Mouse (Mus musculus) spleen, adult 12 weeks (tissue): Measurements from ENCODE around the gene Atxn2.
"Not testable (repeated sequence)": the region's sequence is repeated elsewhere in the genome, so short reads cannot be mapped to it uniquely, and the experiment has no call there.

ENCODE experiments used
- DNase-seq: peaks from one replicate; pipeline ENCODE4 v3.0.0; 2022; ENCODE audit warnings: low spot score

The Atxn2 gene

DNA sequence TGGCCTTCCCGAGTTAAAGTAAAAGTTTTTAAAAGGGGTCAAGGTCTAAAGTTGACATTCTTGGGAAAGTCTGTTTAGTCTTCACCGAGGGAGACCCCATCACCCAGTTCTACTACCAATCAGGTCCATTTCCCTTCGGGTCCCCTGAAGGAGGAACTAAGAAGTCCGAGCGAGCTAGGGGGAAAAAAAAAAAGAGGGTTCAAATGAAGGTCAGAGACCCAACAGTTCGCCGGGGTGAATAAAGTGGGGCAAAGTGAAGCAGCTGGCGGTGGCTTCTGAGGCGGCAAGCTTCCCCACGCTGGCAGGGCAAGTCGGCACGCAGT lies 325 bp upstream of the Atxn2 start:
- DNase-seq, result no peak

- DNase-seq, result no peak
These were observed 743 bp downstream of the Atxn2 start for GRCm38 (mm10) chr5:121711928-121712231.

GRCm38 (mm10) chr5:121712232-121712933 lies 1.2 kb downstream of the Atxn2 start:
- no peak for DNase-seq

GRCm38 (mm10) chr5:121712934-121713538 lies 1.9 kb downstream of the Atxn2 start:
- no peak for DNase-seq

GRCm38 (mm10) chr5:121714331-121714730 lies 3.2 kb downstream of the Atxn2 start:
- no peak for DNase-seq

GRCm38 (mm10) chr5:121714928-121715327 lies 3.8 kb downstream of the Atxn2 start:
- no peak for DNase-seq

- no peak for DNase-seq
These were observed 7.3 kb downstream of the Atxn2 start for GRCm38 (mm10) chr5:121718462-121718861.

- no peak for DNase-seq
These were observed 9.9 kb downstream of the Atxn2 start for GRCm38 (mm10) chr5:121720888-121721585.

- DNase-seq, result no peak
These were observed 10.7 kb downstream of the Atxn2 start for GRCm38 (mm10) chr5:121721841-121722240.

- DNase-seq, result no peak
These were observed 13.5 kb downstream of the Atxn2 start for GRCm38 (mm10) chr5:121724678-121725077.

DNA sequence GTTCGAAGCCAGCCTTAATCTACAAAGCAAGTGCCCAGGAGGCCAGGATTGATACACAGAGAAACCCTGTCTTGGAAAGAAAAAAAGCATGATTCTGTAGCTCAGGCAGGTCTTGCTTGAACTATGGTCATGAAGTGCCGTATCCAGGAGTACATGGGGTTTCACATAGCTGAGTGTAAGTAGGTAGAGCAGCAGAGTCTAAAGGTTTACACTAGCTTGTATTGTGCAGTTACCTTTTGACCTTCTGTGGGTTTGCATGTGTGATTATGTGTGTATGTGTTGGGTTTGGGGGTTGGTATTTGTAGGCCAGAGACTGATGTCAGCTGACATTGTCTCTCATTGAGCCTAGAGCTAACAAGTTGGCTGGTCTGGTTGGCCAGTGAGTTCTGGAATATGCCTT lies 18.9 kb downstream of the Atxn2 start:
- no peak for DNase-seq

DNA sequence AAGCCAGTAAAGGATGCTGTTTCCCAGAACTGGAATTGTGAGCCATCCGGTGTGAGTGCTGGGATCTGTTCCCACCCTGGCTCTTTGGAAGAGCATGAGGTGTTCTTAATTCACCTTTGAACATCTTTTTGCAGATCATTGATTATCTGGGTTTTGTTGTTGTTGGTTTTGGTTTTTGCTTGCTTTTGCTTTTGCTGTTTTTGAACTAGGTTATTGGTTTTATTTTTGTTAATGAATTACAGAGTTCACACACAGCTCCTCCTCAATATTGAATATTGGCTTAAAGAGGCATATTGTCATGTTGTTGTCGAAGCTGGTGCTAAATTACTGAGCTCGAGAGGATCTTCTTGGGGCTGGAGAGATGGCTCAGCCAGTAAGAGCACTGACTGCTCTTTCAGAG lies 25.5 kb downstream of the Atxn2 start:
- no peak for DNase-seq

DNA sequence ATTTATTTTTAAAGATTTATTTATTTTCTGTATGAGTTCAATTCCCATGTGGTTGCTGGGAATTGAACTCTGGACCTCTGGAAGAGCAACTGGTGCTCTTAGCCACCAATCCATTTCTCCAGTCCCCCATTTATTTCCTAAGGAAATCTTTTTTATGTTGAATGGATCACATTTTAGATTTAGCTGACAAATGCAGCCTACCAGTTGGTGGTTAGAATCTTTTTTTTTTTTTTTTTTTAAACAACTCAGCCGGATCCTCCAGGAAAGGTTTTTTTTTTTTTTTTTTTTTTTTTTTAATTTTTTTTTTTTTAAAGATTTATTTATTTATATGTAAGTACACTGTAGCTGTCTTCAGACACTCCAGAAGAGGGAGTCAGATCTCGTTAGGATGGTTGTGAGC lies 27.0 kb downstream of the Atxn2 start:
- DNase-seq, result not testable (repeated sequence)

GRCm38 (mm10) chr5:121738576-121739191 lies 27.5 kb downstream of the Atxn2 start:
- DNase-seq, result no peak

GRCm38 (mm10) chr5:121740516-121740915 lies 29.4 kb downstream of the Atxn2 start:
- no peak for DNase-seq

DNA sequence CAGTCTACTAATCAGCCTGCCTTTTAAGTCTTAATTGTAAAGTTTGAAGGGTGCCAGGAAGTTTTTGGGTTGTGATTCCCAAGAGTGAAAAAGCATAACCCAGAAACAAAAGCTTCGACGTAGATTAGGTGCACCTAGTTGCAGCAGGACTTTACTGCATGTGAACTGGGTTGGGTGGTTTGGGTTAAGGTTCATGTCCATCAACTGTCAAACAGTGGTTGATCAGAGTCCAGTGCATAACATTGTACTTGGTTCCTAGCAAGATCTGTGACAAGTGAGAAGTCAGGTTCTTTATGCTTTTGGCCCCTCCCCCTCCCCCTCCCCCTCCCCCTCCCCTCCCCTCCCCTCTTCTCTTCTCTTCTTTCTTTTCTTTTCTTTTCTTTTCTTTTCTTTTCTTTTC lies 31.8 kb downstream of the Atxn2 start:
- DNase-seq, result no peak

- DNase-seq, result not testable (repeated sequence)
These were observed 36.9 kb downstream of the Atxn2 start for GRCm38 (mm10) chr5:121747884-121748594.

DNA sequence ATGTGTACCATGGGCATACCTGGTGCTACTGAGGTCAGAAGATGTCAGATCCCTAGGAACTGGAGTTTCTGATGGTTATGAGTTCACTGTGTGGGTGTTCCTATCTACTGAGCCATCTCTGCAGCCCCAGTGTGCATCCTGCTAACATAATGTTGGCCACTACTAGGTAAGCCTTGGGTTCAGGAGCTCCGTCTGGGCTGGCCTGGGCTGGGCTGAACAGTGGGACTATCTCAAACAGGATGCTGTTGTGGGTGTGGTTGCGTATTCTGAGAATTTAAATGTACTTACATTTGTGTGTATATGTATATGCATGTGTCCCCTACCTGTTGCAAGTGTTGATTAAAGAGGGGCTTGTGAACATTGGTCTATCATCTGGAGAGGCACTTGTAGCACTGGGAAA lies 38.5 kb downstream of the Atxn2 start:
- no peak for DNase-seq

DNA sequence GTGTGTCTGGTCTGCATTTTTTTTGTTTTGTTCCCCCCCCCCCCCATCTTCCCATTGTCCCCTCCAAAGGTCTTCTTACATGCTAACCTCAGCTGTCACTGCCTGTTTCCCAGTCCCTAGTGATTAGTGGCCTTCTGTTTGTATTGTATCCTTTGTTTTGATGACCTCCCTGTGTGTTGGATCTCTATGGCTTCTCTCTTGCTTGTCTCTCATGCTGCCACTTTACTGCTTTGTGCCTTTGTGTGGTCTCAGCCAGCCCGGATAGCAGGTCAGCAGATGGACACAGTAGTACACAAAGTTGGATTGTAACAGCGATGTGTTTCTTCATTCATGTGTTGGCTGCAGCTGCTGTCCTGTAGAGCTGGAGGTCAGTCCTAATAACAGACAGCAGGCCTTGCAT lies 46.8 kb downstream of the Atxn2 start:
- DNase-seq, result no peak

- no peak for DNase-seq
These were observed 47.2 kb downstream of the Atxn2 start for GRCm38 (mm10) chr5:121758341-121758740.

DNA sequence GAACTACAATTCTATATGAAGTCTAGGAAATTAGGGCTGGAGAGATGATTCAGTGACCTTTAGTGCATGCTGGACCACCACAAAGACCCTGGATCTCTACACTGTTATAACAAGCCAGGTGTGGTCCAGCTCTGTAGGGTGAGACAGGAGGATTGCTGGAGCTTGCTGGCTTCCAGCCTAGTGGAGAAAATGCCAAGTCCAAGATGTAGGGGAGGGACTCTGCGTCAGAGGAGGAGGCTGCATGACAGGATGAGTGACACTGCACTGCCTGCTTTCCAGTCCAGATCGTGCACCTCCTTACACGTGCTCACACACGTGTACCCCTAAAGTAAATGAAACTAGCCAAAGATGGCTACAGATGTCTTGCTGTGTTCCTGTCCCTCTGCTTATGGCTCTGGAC lies 48.8 kb downstream of the Atxn2 start:
- no peak for DNase-seq

- DNase-seq, result no peak
These were observed 50.3 kb downstream of the Atxn2 start for GRCm38 (mm10) chr5:121761459-121761858.

- DNase-seq, result no peak
These were observed 51.8 kb downstream of the Atxn2 start for GRCm38 (mm10) chr5:121762949-121763348.
